Mouse (Mus musculus) left cerebral cortex, postnatal 4 days (tissue): Measurements from ENCODE around the gene Olig3. TPM values are rescaled to one million over a fixed set of nuclear protein-coding genes. Genes with fewer than 3 reads are reported as not detected.
A peak's percentile ranks its signal among the peaks of the same experiment; 100 is the strongest.
"Not testable (repeated sequence)": the region's sequence is repeated elsewhere in the genome, so short reads cannot be mapped to it uniquely, and the experiment has no call there.

ENCODE experiments used
- DNase-seq: peaks from one replicate; pipeline ENCODE4 v3.0.0-alpha.2; 2022
- intact Hi-C: fragments of 180-260 bp; cut with DNase I; formaldehyde crosslinking; loops from one replicate; pipeline ENCODE4 v1.15.1; 2025
- total RNA-seq, 2 experiments: library from RNA; stranded (reverse); gene quantifications; 2 replicates each; pipeline ENCODE4 v1.2.3; 2021

The Olig3 gene
- total RNA-seq, 2 experiments from 2014 or later: not detected

- intact Hi-C loops: no loop called here
- no peak for DNase-seq
Observed at GRCm38 (mm10) chr10:19360446-19361300, 4.3 kb downstream of the Olig3 start.

GRCm38 (mm10) chr10:19361539-19362293 is 5.4 kb downstream of the Olig3 start:
- intact Hi-C loops: no loop called here

GRCm38 (mm10) chr10:19362294-19362590 is 5.9 kb downstream of the Olig3 start:
- no peak for DNase-seq
- intact Hi-C loops: no loop called here

More at GRCm38 (mm10) chr10:19361539-19362293, 5.4 kb downstream of the Olig3 start:
- no peak for DNase-seq

- intact Hi-C loops: no loop called here
- no peak for DNase-seq
Observed at GRCm38 (mm10) chr10:19362861-19363260, 6.5 kb downstream of the Olig3 start.

GRCm38 (mm10) chr10:19363365-19363764 is 7.0 kb downstream of the Olig3 start:
- DNase-seq: no peak
- intact Hi-C loops: no loop called here

- DNase-seq: no peak
- intact Hi-C loops: no loop called here
Observed at GRCm38 (mm10) chr10:19369143-19369542, 12.8 kb downstream of the Olig3 start.

- intact Hi-C loops: no loop called here
Observed at GRCm38 (mm10) chr10:19370146-19370545, 13.8 kb downstream of the Olig3 start.

GRCm38 (mm10) chr10:19372263-19372662 is 15.9 kb downstream of the Olig3 start:
- DNase-seq: no peak

More at GRCm38 (mm10) chr10:19370146-19370545, 13.8 kb downstream of the Olig3 start:
- no peak for DNase-seq

GRCm38 (mm10) chr10:19373797-19374196 is 17.5 kb downstream of the Olig3 start:
- DNase-seq: peak; percentile 97
- intact Hi-C loops: no loop called here

More at GRCm38 (mm10) chr10:19372263-19372662, 15.9 kb downstream of the Olig3 start:
- intact Hi-C loops: no loop called here

GRCm38 (mm10) chr10:19374311-19374710 is 18.0 kb downstream of the Olig3 start:
- intact Hi-C loops: no loop called here

GRCm38 (mm10) chr10:19375838-19376237 is 19.5 kb downstream of the Olig3 start:
- DNase-seq: no peak
- intact Hi-C loops: no loop called here

More at GRCm38 (mm10) chr10:19374311-19374710, 18.0 kb downstream of the Olig3 start:
- peak; percentile 49 for DNase-seq

GRCm38 (mm10) chr10:19380971-19381370 is 24.6 kb downstream of the Olig3 start:
- intact Hi-C loops, DNase-seq: not testable (repeated sequence)

- intact Hi-C loops: no loop called here
- DNase-seq: no peak
Observed at GRCm38 (mm10) chr10:19384176-19384575, 27.8 kb downstream of the Olig3 start.

- DNase-seq: no peak
- intact Hi-C loops: no loop called here
Observed at GRCm38 (mm10) chr10:19391819-19392218, 35.5 kb downstream of the Olig3 start.

- intact Hi-C loops: no loop called here
- peak; percentile 46 for DNase-seq
Observed at GRCm38 (mm10) chr10:19396485-19397137, 40.3 kb downstream of the Olig3 start.

GRCm38 (mm10) chr10:19397396-19397795 is 41.1 kb downstream of the Olig3 start:
- no peak for DNase-seq
- intact Hi-C loops: no loop called here

GRCm38 (mm10) chr10:19401136-19401535 is 44.8 kb downstream of the Olig3 start:
- DNase-seq: no peak
- intact Hi-C loops: no loop called here

GRCm38 (mm10) chr10:19404401-19404800 is 48.1 kb downstream of the Olig3 start:
- intact Hi-C loops: no loop called here
- no peak for DNase-seq

GRCm38 (mm10) chr10:19405959-19406358 is 49.6 kb downstream of the Olig3 start:
- no peak for DNase-seq
- intact Hi-C loops: no loop called here

- no peak for DNase-seq
- intact Hi-C loops: no loop called here
Observed at GRCm38 (mm10) chr10:19407168-19407567, 50.8 kb downstream of the Olig3 start.
